Mouse (Mus musculus): ENCODE data around the gene Olfr1308.

The Olfr1308 gene

DNA sequence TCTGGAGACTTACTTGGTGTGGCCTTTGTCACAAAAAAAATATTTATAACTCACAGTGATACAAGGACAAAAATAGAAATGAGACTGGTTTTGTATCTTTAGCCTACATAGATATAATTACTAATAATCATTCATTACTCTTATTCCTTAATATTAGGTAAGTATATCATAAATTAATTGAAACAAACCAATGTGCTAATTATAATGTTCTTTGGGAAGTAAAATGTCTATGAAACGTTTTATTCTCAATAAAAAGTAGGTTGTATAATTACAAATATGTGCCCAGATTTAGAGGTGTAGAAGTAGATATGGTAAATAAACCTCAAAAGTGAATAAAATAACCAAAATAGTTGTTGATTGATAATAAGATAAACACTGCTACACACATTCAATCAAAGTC, at the start of gene Olfr1308:
Gene Olfr1308, minus strand, starts transcription at position 101 of the 400 bp plus-strand sequence.
- DNase-seq (ENCODE audit: extremely low read depth, low read depth, low spot score), result no peak

DNA sequence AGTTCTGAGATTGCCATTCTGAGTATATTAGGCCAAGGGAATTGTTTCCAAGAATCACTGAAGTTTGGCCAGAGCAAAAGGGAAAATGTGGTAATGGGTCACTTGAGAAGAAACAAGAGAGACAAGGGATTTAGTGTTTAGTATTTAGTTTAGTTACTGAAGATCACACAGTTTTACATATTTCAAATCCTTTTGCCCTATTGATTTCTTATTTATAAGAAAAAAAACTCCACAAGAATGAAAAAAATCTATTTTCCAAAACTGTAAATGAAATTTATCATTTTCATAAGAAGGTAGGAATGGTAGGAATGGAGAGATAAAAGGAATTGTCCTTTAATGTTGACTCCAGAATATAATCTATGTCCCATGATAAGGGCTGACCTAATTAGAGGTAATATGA, 47.9 kb upstream of the Olfr1308 start, which contains the start of gene Olfr1310:
Gene Olfr1310, minus strand, starts transcription at position 101 of the 400 bp plus-strand sequence.
- DNase-seq (ENCODE audit: extremely low read depth, low read depth, low spot score), result no peak

DNA sequence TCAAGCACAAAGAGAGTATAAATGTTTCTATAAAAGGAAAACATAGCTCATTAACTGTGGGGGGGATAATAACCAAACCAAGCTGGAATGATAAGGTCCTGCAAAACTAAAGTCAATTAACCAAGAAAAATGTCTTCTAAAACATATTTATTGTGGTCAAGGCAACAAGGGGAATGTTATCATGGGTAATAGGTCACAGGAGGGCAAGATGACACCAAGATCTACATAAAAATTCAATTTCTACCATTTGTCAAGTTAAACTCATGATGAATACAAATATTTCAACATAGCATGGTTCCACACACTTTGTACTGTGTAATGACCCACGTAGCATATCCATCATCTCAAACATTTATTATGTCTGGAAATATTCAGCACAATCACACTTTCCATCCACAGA, 25.4 kb upstream of the Olfr1308 start, which contains the start of gene Olfr1309:
Gene Olfr1309, minus strand, starts transcription at position 101 of the 400 bp plus-strand sequence.
- DNase-seq (ENCODE audit: extremely low read depth, low read depth, low spot score), result no peak

- no peak for DNase-seq (ENCODE audit: extremely low read depth, low read depth, low spot score)
These were observed 15.4 kb downstream of the Olfr1308 start, which contains the start of gene Olfr1307 for GRCm38 (mm10) chr2:111949340-111949739. TSS of gene Olfr1307 (minus strand) at chr2:111949440.

GRCm38 (mm10) chr2:111916171-111916570, 48.6 kb downstream of the Olfr1308 start, which contains the start of gene Olfr1306:
TSS of gene Olfr1306 (minus strand) at chr2:111916271.
- DNase-seq (ENCODE audit: extremely low read depth, low read depth, low spot score), result no peak
